Mouse (Mus musculus) heart, postnatal 0 days (tissue): Measurements from ENCODE around the gene Gadd45a. TPM values are rescaled to one million over a fixed set of nuclear protein-coding genes. Genes with fewer than 3 reads are reported as not detected.
A peak's percentile ranks its signal among the peaks of the same experiment; 100 is the strongest.

ENCODE experiments used
- ATAC-seq: fragments of 200-750 bp; cut with Nextera tagmentation; 2 replicates; pipeline ENCODE4 v1.8.0; 2017; ENCODE audit warnings: low read depth, moderate number of reproducible peaks, moderate library complexity; ENCODE audit not compliant: insufficient read depth
- DNase-seq: peaks from one replicate; pipeline ENCODE4 v3.0.0-alpha.2; 2016; ENCODE audit warnings: low spot score
- H3K27ac ChIP-seq: fragments of 300-500 bp; sonication (generic); 2 replicates; pipeline ENCODE4 v1.5.1; 2014; ENCODE audit warnings: low read depth, mild to moderate bottlenecking
- H3K27me3 ChIP-seq: fragments of 300-500 bp; sonication (generic); 2 replicates; pipeline ENCODE4 v1.6.1; 2014; ENCODE audit warnings: low read length, mixed read lengths; ENCODE audit not compliant: control insufficient read depth, insufficient read depth
- H3K36me3 ChIP-seq: fragments of 300-500 bp; sonication (generic); replicated peaks from 2 replicates; pipeline ENCODE4 v1.6.1; 2014; ENCODE audit warnings: low read length, mixed read lengths; ENCODE audit not compliant: control insufficient read depth, insufficient read depth
- H3K4me1 ChIP-seq: fragments of 300-500 bp; sonication (generic); 2 replicates; pipeline ENCODE4 v1.6.1; 2014; ENCODE audit warnings: antibody characterized with exemption; ENCODE audit not compliant: control insufficient read depth, insufficient read depth
- H3K4me2 ChIP-seq: fragments of 300-500 bp; sonication (generic); 2 replicates; pipeline ENCODE4 v1.6.1; 2014; ENCODE audit warnings: low read depth, mild to moderate bottlenecking, low read length, moderate library complexity
- H3K4me3 ChIP-seq: fragments of 300-500 bp; sonication (generic); 2 replicates; pipeline ENCODE4 v1.5.1; 2014; ENCODE audit warnings: low read depth, low read length
- H3K9ac ChIP-seq: fragments of 300-500 bp; sonication (generic); replicated peaks from 2 replicates; pipeline ENCODE4 v1.6.1; 2014; ENCODE audit warnings: low read depth, low read length, mixed read lengths
- H3K9me3 ChIP-seq: fragments of 300-500 bp; sonication (generic); replicated peaks from 2 replicates; pipeline ENCODE4 v1.6.1; 2016; ENCODE audit warnings: low read length; ENCODE audit not compliant: control insufficient read depth
- CTCF ChIP-seq: IDR thresholded peaks from 2 replicates; pipeline ENCODE4 v1.5.1; 2016; ENCODE audit warnings: antibody characterized with exemption, control low read depth, low read depth
- EP300 ChIP-seq: IDR thresholded peaks from 2 replicates; pipeline ENCODE4 v1.6.1; 2016; ENCODE audit warnings: antibody characterized with exemption, low read depth
- WGBS: fragments of 180-500 bp; shearing (Covaris S2); extraction: QIAGEN DNeasy Blood & Tissue Kit; methylation state at CpG from one replicate; pipeline ENCODE4 v1.1.7; 2014; 5-methylcytosine and 5-hydroxymethylcytosine counted together
- polyA plus RNA-seq: library from polyadenylated mRNA; unstranded; fragments of >200 nt; fragmentation: Nextera tagmentation; extraction: Ambion mirVana; gene quantifications from 2 replicates; pipeline ENCODE4 v1.2.1, GENCODE M21; 2015
- total RNA-seq: library from RNA; depleted of rRNA; stranded (reverse); fragments of >200 nt; gene quantifications from 2 replicates; pipeline ENCODE4 v1.2.3, GENCODE M21; 2014; ENCODE audit warnings: low replicate concordance

The Gadd45a gene
- total and polyA plus RNA-seq, 2 experiments from 2014 or later = 13.2 to 14.5 TPM

DNA sequence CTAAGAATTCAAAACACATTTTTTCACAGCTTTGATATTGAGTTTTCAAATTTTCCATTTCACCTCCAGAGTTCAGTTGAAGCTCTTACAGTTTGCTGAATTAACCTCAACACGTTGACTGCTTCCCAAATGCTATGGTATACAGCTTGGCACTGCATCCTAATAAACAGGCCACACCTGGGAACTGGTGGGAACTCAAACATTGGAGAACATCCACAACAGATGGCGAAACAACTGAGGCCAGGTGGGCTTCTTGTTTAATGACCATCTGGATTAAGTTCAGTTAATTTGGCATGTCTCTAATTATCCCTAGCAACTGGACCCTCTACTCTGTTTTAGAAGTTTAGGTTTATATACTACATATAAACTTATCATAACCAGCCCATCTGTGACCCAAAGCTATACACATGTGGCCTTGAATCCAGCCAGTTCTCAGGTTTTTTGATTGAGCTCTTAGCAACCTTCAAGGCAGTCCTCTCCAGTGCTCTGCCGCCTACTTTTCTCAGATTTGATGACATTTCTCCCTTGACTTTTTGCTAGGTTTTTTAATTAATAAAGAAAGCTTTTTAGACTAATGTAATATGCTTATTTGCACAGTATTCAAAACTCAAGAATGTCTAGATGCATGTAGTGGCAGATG is 10.9 kb upstream of the Gadd45a start:
- Histone ChIP-seq H3K4me3 (no peak overlapping the region), H3K9me3 (no peaks in the 10 kb centered on the region), H3K9ac (no peak overlapping the region), H3K27ac (no peak overlapping the region), H3K4me1 (no peaks in the 10 kb centered on the region), H3K36me3 (no peaks in the 10 kb centered on the region), H3K4me2 (no peak overlapping the region), H3K27me3 (no peaks in the 10 kb centered on the region)
- ATAC-seq (no peak), DNase-seq (no peak)
- no peak for TF ChIP-seq EP300
- TF ChIP-seq CTCF = no peak
- WGBS = 78% methylated on average over 3 of the region's 3 CpGs

DNA sequence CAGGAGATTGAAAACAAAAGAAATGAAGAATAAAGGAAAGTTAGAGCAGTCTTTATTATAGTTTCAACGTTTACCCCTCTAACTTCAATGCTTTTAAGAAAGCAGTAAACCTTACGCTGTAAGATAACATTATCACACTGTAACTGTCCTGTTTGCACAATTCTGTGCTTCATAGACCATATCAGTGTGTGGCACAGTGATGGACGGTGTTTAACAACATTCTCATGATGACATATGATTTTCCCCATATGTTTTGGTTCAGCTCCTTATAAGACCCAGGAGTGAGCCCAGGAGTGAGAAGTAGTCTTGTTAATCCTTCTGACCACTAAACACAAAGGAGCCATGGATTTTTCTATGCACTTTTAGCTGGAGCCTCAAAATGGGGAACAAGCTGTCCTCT is 9.7 kb upstream of the Gadd45a start:
- Histone ChIP-seq H3K27me3 (no peaks in the 10 kb centered on the region), H3K9ac (no peak overlapping the region), H3K36me3 (no peaks in the 10 kb centered on the region), H3K9me3 (no peaks in the 10 kb centered on the region), H3K4me1 (no peaks in the 10 kb centered on the region), H3K27ac (no peak overlapping the region), H3K4me2 (no peak overlapping the region), H3K4me3 (no peak overlapping the region)
- TF ChIP-seq EP300 (no peak), CTCF (no peak)
- no peak for ATAC-seq
- DNase-seq = no peak
- WGBS = 64% methylated on average over 3 of the region's 3 CpGs

DNA sequence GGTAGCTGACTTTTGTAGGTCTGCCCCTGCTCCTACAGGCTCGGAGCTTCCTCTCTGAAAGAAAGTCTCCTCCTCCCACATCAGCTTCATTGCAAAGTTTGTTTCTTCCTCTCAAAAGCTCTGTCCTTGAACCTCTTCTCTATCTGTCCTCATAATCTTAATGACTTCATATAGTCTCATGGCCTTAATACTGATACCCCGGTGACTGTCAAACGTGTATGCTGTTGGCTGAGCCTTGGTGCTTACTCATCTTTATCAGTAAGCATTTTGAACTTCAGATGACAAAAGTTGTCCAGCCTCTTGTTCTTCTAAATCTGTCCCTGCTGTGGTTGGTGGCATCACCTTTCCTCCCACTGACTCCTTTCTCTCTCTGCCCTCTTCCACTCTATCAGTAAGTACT is 8.2 kb upstream of the Gadd45a start:
- H3K27me3 ChIP-seq = no peaks in the 10 kb centered on the region
- ATAC-seq (no peak), DNase-seq (no peak)
- no peak overlapping the region for H3K27ac ChIP-seq
- no peak overlapping the region for H3K9ac ChIP-seq
- H3K4me2 ChIP-seq = no peak overlapping the region
- WGBS = 64% methylated on average over 3 of the region's 3 CpGs
- H3K4me3 ChIP-seq = no peak overlapping the region
- H3K36me3 ChIP-seq = no peaks in the 10 kb centered on the region
- H3K4me1 ChIP-seq = no peaks in the 10 kb centered on the region
- no peaks in the 10 kb centered on the region for H3K9me3 ChIP-seq
- TF ChIP-seq EP300 = no peak
- no peak for TF ChIP-seq CTCF

DNA sequence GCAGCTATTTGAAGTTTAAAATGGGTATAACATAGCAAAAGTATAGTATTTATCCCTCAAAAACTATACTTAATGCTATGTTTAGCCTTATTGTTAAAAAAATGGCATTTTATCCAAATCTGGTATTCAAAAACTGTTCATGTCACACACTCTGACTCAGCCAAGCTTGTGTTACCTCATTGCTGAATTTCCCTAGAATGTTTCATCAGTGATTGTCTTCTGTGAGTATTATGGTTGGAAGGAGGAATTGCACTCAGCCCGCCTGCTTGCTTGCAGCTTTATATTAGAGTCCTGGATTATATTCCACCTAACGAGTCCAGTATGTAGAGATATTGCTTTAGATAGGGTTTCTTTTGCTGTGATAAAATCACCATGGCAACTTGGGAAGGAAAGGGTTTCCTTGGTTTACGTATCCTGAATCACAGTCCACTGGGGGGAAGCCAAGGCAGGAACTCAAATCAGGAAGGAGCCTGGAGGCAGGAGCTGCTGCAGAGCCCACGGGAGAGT is 3.7 kb upstream of the Gadd45a start:
- Histone ChIP-seq H3K36me3 (no peaks in the 10 kb centered on the region), H3K4me1 (no peaks in the 10 kb centered on the region), H3K9me3 (no peaks in the 10 kb centered on the region), H3K9ac (no peak overlapping the region), H3K4me3 (no peak overlapping the region), H3K27ac (no peak overlapping the region), H3K4me2 (no peak overlapping the region), H3K27me3 (no peaks in the 10 kb centered on the region)
- TF ChIP-seq CTCF (no peak), EP300 (no peak)
- ATAC-seq (no peak), DNase-seq (no peak)
- 50% methylated on average over 4 of the region's 4 CpGs for WGBS

DNA sequence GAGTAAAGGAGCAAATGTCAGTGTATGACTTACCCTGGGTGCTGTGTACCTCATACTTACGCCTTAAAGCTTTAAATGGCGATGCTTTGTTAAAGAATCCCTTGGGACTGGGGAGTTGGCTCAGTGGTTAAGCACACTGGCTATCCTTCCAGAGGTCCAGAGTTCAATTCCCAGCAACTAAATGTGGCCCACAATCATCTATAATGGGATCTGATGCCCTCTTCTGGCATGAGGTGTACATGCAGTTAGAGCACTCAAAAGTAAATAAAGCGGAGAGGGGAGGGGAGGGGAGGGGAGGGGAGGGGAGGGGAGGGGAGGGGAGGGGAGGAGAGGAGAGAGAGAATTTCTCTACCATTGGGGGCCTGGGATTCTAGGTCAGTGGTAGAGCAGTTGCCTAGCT is 1.7 kb upstream of the Gadd45a start:
- 93% methylated on average over 3 of the region's 3 CpGs for WGBS
- TF ChIP-seq EP300 (no peak), CTCF (no peak)

DNA sequence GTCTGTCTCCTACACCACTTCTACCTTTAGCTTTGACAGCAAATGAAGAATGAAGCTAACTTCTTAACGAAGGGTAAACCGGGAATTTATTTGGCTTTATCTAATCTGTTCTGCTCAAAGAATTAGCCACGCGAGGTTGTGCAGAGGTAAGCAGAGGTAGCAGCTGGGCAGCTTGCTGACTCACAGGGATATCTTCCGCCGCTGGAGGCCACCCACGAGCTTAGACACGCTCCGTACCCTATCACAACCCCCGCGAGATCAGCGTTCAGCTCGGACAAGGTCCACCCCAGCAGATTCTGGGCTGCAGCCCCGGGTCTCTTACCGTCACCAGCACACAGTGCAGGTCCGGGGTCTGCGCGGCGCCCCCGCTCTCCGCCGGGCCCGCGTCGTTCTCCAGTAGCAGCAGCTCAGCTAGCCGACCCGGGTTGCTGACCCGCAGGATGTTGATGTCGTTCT is 873 bp downstream of the Gadd45a start:
- H3K9me3 ChIP-seq = no peaks in the 10 kb centered on the region
- WGBS = 0% methylated on average over 29 of the region's 29 CpGs
- peak overlapping the region; percentile 96 for H3K4me2 ChIP-seq
- H3K4me1 ChIP-seq = 0 out of 2 replicates have a peak, but pooled peaks cover 4% of the 10 kb centered on the region
- no peaks in the 10 kb centered on the region for H3K27me3 ChIP-seq
- H3K27ac ChIP-seq = peak overlapping the region; percentile 93
- TF ChIP-seq CTCF (peak; percentile 60), EP300 (no peak)
- H3K9ac ChIP-seq = peak overlapping the region; percentile 79
- H3K4me3 ChIP-seq = peak overlapping the region; percentile 89
- DNase-seq = peak; percentile 86
- H3K36me3 ChIP-seq = no peaks in the 10 kb centered on the region
- peak; percentile 75 for ATAC-seq

More for the DNA sequence above, 1.7 kb upstream of the Gadd45a start:
- Histone ChIP-seq H3K27me3 (no peaks in the 10 kb centered on the region), H3K4me1 (0 out of 2 replicates have a peak, but pooled peaks cover 4% of the 10 kb centered on the region), H3K4me3 (no peak overlapping the region), H3K4me2 (no peak overlapping the region), H3K27ac (no peak overlapping the region), H3K36me3 (no peaks in the 10 kb centered on the region), H3K9me3 (no peaks in the 10 kb centered on the region), H3K9ac (no peak overlapping the region)
- ATAC-seq = no peak
- no peak for DNase-seq
